Mouse (Mus musculus) right cerebral cortex, postnatal 14 days (tissue): Measurements from ENCODE around the gene Nlrp14.
"Not testable (repeated sequence)": the region's sequence is repeated elsewhere in the genome, so short reads cannot be mapped to it uniquely, and the experiment has no call there.

Experiments used
- DNase-seq: peaks from one replicate; pipeline ENCODE4 v3.0.0; 2022

The Nlrp14 gene

DNA sequence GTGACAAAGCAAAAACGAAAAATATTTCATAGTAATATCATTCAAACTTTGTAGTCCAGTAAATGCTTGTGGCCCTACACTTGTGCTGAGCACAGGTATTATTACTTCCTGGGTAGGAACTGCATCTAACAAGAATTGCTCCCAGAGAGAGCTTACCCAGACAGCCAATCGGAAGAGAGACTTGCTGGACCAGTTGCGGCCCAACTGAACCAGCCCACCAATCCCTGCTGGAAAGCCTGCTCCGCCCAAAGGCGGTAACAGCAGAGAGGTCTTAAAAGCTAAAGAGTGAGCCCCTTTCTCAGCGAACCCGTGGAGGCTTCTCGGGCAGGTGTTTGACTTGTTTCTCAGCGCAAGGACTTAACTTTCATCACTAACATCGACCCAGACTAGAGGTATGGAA lies at the start of gene Nlrp14:
Gene Nlrp14, plus strand, starts transcription at position 301 of the 400 bp plus-strand sequence.
- DNase-seq, result no peak

DNA sequence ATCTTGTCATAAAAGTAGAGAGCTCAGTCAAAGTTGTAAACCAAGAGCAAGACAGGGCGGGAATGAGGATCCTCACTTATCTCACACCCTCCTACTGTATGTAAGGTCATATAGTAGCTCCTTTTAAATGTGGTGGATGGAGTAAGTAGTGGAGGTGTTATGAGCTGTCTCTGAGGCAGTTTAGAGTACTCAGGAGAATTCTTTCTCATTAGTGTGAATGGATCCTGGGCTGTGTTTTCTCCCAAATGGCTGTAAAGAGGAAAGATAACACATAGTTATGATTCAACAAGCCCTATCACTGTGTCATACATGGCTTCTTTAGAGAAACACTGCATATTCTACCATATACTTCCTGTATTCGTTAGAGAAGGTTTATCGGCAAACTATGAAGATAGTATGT lies 35.8 kb upstream of the Nlrp14 start, which contains the start of gene Olfr715:
Gene Olfr715, minus strand, starts transcription at position 101 of the 400 bp plus-strand sequence.
- not testable (repeated sequence) for DNase-seq

- not testable (repeated sequence) for DNase-seq
These were observed 28.8 kb upstream of the Nlrp14 start, which contains the start of gene Olfr716 for GRCm38 (mm10) chr7:107138027-107138426. Gene Olfr716 (plus strand): TSS chr7:107138327.

DNA sequence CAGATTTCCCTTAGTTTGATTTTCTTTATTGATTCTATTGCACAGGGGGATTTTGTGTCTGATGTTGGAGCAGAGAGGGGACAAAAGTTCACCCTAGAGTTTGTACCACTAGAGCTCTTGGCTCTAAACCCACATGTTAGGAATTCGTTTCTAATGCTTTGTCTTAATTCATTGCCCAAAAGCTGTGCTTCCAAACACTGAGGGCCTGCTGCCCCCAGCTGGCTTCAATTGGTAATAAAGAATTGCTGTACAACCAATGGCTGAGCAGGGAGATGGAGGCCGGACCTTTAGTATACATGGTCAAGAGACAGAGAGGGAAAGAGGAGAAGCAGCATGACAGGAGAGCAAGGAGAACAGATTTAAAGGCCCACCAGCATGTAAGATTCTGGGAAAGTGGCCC lies 13.6 kb downstream of the Nlrp14 start:
- no peak for DNase-seq

DNA sequence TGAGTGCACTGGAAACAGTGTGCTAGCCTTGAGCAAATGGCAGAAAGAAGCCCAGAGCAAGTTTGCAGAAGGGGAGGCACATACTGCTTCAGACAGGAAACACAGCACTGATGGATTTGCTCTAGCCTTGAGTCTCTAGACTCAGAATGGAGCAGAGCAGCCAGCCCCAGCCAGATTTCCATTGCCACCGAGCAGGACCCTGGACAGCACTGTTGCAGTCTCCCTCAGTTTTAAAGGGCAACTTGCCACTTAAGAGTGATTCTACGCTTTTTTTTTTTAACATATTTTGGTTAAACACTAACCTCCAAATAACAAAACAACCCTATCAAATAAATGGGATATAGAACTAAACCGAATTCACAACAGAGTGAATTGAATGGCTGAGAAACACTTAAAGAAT lies 35.0 kb downstream of the Nlrp14 start:
- DNase-seq, result no peak

DNA sequence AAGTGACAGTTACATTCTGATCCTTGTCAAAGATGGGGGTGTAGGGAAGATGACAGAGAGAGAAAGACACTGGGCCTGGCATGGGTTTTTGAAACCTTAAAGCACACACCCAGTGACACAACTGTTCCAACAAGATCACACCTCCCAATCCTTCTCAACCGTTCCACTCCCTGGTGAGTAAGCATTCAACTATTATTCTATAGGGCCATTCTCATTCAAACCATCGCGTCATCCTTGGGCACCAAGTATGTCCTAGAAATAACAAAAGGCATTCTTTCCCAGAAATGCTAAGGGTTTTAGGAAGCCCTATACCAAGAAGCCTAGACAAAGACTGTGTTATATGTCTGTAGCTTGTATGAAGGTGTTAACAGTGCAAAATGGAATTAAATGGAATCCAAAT lies 41.1 kb downstream of the Nlrp14 start:
- DNase-seq, result no peak

- DNase-seq, result no peak
These were observed 42.5 kb downstream of the Nlrp14 start, which contains the start of gene Rbmxl2 for GRCm38 (mm10) chr7:107209204-107209860. Gene Rbmxl2 (plus strand): TSS chr7:107209445.

- peak; percentile 9 for DNase-seq
These were observed 43.4 kb downstream of the Nlrp14 start for GRCm38 (mm10) chr7:107210126-107210576.

DNA sequence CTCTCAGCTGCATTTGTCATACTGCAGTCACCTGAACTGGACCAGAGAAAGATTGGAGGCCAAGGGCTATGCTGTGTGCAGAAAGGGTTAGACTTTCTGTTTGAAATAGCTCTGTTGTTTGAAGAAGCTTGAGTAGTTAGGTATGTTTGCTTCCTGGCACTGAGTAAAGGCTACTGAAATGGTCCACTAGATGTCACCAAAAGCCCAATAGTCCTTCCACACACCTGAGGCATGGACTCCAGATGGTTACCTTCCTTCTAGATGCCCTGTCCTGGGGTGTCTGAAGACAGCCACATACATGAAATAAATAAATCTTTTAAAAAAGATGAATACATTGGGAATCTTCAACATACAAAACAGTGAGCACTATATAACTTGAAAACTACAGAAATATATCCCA lies 48.9 kb downstream of the Nlrp14 start:
- no peak for DNase-seq

DNA sequence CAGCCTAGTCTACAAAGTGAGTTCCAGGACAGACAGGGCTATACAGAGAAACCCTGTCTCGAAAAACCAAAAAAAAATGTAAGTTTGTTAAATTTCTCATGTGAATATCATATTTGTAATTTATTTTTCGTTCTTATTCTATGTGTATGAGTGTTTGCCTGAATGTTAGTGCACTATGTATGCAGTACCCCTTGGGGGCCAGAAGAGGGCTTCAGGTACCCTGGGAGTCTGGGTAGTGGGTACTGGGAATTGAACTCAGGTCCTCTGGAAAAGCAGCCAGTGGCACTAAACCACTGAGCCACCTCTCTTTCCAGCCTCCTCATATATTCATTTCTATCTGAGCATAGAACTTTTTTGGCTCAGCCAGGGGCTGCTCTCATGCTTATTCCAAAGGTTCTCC lies 50.1 kb downstream of the Nlrp14 start:
- no peak for DNase-seq

GRCm38 (mm10) chr7:107236854-107237253 lies 70.1 kb downstream of the Nlrp14 start:
- DNase-seq, result no peak

GRCm38 (mm10) chr7:107237498-107237897 lies 70.7 kb downstream of the Nlrp14 start:
- DNase-seq, result no peak

DNA sequence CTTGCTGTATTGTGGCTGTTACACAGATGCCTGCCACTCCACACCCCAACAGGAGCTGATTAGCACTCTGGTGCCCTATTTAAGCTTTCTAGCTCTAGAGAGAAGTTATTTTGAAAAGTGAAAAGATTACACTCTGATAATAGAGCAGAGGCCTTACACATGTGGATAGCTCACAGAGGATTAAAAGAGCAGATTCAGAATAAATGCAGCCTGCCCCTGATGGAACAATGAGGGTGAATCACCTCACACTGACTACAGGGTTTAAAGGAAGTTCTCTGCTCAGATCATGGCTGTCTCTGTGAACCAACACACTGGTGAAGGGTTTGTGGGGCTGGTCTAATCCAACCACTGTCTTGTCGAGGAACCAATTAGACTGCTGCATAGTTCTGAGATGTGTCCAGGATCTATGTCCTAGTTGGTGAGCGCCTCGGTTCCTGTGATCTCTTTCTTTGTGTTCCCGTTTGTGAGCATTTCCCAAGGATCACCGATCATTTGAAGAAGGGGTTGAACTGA lies 74.6 kb downstream of the Nlrp14 start:
- DNase-seq, result no peak
